Comparison of ENCODE assay signal across 8 mouse cellular contexts in the genomic region with DNA sequence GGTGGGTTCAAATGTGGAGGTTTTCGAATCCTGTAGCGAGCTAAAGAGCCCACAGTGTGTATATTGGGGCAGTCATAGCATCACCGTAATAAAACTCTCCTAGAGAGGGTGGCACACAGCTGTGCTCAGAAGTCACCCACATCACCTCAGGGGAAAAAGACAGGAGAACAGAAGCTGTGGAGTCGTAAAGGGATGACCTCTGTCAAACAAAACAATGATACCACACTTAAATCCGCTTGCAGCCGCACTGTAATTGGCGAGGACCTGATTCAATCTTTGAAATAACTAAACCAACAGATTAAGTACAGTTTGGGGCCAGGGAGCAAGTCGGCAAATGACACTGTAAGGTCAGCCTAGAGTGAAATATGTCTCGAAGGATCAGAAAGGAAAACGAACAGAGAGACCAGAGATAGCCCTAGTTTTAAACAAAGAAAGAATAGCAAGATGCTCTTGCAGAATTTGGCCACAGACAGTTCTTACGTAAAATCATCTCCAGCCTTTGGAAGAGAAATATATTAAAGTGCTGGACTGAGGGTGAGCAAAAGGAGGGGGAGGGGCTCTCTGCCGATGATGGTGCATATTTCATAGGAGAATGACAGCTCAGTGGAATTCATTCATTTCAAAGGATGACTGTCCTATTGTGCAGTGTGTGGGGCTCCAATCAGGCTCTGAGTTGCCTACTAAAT. TPM values are rescaled to one million over a fixed set of nuclear protein-coding genes. Genes with fewer than 3 reads are reported as not detected.
A peak's percentile ranks its signal among the peaks of the same experiment; 100 is the strongest.
DNase-seq lines count a peak whose midpoint lies in the region; ATAC-seq and TF ChIP-seq lines count a peak whose summit lies in the region.

No protein-coding gene starts in this region.

- H3K4me1 ChIP-seq in heart, embryonic 10.5 days: peaks cover 44% of the 10 kb centered on the region
- H3K4me1 ChIP-seq in lung, postnatal 0 days (ENCODE audit: insufficient read depth, low read depth, low read length): 0 out of 2 replicates have a peak, but pooled peaks cover 3% of the 10 kb centered on the region

- H3K4me3 ChIP-seq in C2C12 (ENCODE audit: insufficient read depth, poor library complexity, severe bottlenecking): no peak overlapping the region
- peak overlapping the region; percentile 90 for H3K4me3 ChIP-seq in heart, embryonic 10.5 days
- H3K4me3 ChIP-seq in lung, postnatal 0 days (ENCODE audit: low read depth, low read length): peak overlapping the region; percentile 69

- no peak for TF ChIP-seq CTCF in C2C12 (IDR thresholded peaks at IDR 0.05; ENCODE audit: control insufficient read depth, insufficient read depth, insufficient read length)
- TF ChIP-seq CTCF in lung, postnatal 0 days (IDR thresholded peaks at IDR 0.05): no peak

- no peaks in the 10 kb centered on the region for H3K9me3 ChIP-seq in heart, embryonic 10.5 days
- no peaks in the 10 kb centered on the region for H3K9me3 ChIP-seq in lung, postnatal 0 days (ENCODE audit: low read length)

- H3K36me3 ChIP-seq in C2C12 (ENCODE audit: control insufficient read depth, insufficient read depth): peaks cover 4% of the 10 kb centered on the region
- H3K36me3 ChIP-seq in heart, embryonic 10.5 days: peaks cover 21% of the 10 kb centered on the region
- no peaks in the 10 kb centered on the region for H3K36me3 ChIP-seq in lung, postnatal 0 days (ENCODE audit: insufficient read depth, low read length)
- H3K36me3 ChIP-seq in splenic B cell, adult 2 months (ENCODE audit: control insufficient read depth, insufficient read depth, low read length, poor library complexity, severe bottlenecking): peaks cover 4% of the 10 kb centered on the region

- no peak for ATAC-seq in lung, postnatal 0 days

- no peaks in the 10 kb centered on the region for H3K27me3 ChIP-seq in C2C12 (ENCODE audit: control insufficient read depth, insufficient read depth, insufficient read length)
- no peaks in the 10 kb centered on the region for H3K27me3 ChIP-seq in heart, embryonic 10.5 days (ENCODE audit: insufficient read depth, poor library complexity, severe bottlenecking)
- H3K27me3 ChIP-seq in lung, postnatal 0 days (replicated peaks; ENCODE audit: insufficient read depth, low read length): 0 out of 2 replicates have a peak, but pooled peaks cover 3% of the 10 kb centered on the region
- no peaks in the 10 kb centered on the region; the same call in 1 of the 2 replicates for H3K27me3 ChIP-seq in splenic B cell, adult 2 months (ENCODE audit: control insufficient read depth, insufficient read depth, low read length, poor library complexity, severe bottlenecking)

- peak overlapping the region; percentile 82; the same call in 1 of the 2 replicates for H3K9ac ChIP-seq in lung, postnatal 0 days (replicated peaks; ENCODE audit: low read depth)

- DNase-seq in brain, adult 2 months (ENCODE audit: low read depth, low spot score): peak; percentile 71
- no peak for DNase-seq in heart, embryonic 10.5 days (ENCODE audit: low spot score)
- peak; percentile 67 for DNase-seq in kidney, adult 9 months
- DNase-seq in lung, postnatal 0 days (ENCODE audit: low spot score): peak; percentile 37
- DNase-seq in splenic B cell, adult 2 months (ENCODE audit: low read depth, low spot score): peak; percentile 19
- no peak for DNase-seq in spleen, adult 18-20 months
- no peak for DNase-seq in gastrocnemius, postnatal 25 days

- H3K79me2 ChIP-seq in C2C12 (ENCODE audit: control insufficient read depth, insufficient read depth): peaks cover 34% of the 10 kb centered on the region

- peaks cover 3% of the 10 kb centered on the region for H3K79me3 ChIP-seq in C2C12 (ENCODE audit: low read depth)

- 22% methylated on average over 12 of the region's 12 CpGs for WGBS in heart, embryonic 10.5 days
- 31% methylated on average over 12 of the region's 12 CpGs for WGBS in lung, postnatal 0 days

- peak overlapping the region; percentile 75 for H3K4me2 ChIP-seq in lung, postnatal 0 days (replicated peaks; ENCODE audit: low read depth, low read length)

- peak overlapping the region; percentile 95 for H3K27ac ChIP-seq in heart, embryonic 10.5 days
- H3K27ac ChIP-seq in lung, postnatal 0 days (ENCODE audit: low read length): peak overlapping the region; percentile 71

- TF ChIP-seq EP300 in lung, postnatal 0 days (IDR thresholded peaks at IDR 0.05): no peak

- H3ac ChIP-seq in C2C12 (ENCODE audit: control insufficient read depth, insufficient read length, low read depth): no peak overlapping the region

TF ChIP-seq in C2C12, 6 proteins besides CTCF, POLR2A, EP300 and RAD21:
- TF ChIP-seq FOSL1 (IDR thresholded peaks at IDR 0.05; ENCODE audit: insufficient read depth, low read length, poor library complexity, severe bottlenecking) (no peak), MYOD1 (IDR thresholded peaks at IDR 0.05; ENCODE audit: control insufficient read depth, insufficient read length, low read depth) (peak; percentile 72)

RNA-seq across cellular contexts. Expression of gene Trib2, which starts 3.4 kb away (rescaled TPM):
- polyA plus RNA-seq in C2C12 (2012; fragmentation: generic; extraction: Trizol): 1.8 TPM
- polyA plus RNA-seq in heart, embryonic 10.5 days (2016; fragmentation: Nextera tagmentation; extraction: Ambion mirVana): 30.8 and 61.0 TPM in 2 replicates
- 36.4 and 42.0 TPM in 2 replicates for polyA plus RNA-seq in lung, postnatal 0 days (2015; fragmentation: Nextera tagmentation; extraction: Ambion mirVana)
- 10 to 100 TPM; 13.6 to 20.0 TPM for total RNA-seq in gastrocnemius, postnatal 25 days (2021)

Comparison
In these comparisons a context has a peak if more than half of its experiments do, and no peak if none do; other contexts are left out.
1. DNase-seq: peak in brain, adult 2 months (single experiment), kidney, adult 9 months (single experiment), lung, postnatal 0 days (single experiment) and splenic B cell, adult 2 months (single experiment); none in heart, embryonic 10.5 days (single experiment), spleen, adult 18-20 months (0 of 2) and gastrocnemius, postnatal 25 days (single experiment).
2. RNA of gene Trib2, which starts 3.4 kb away (polyA plus RNA-seq): 36.4 to 42.0 TPM in lung, postnatal 0 days and 30.8 to 61.0 TPM in heart, embryonic 10.5 days; 1.8 TPM in C2C12 (single experiment); every median in the first group is over 10 times any median in the second.